In genomic region chr3:68742718-68743471, GRCm38 (mm10) we compare ENCODE assay signal across 20 mouse cellular contexts. TPM values are rescaled to one million over a fixed set of nuclear protein-coding genes. Genes with fewer than 3 reads are reported as not detected.
DNase-seq lines count a peak whose midpoint lies in the region; ATAC-seq lines count a peak whose summit lies in the region.
"Had no signal": no experiment of that assay in that cellular context is flagged by ENCODE, and none has a peak within 500 bp of the region (broad histone marks: within the 10 kb centered on the region; RNA-seq: fewer than 3 reads in every experiment).

No protein-coding gene starts in this region.

- H3K9ac ChIP-seq in intestine, embryonic 14.5 days (ENCODE audit: low read length), result no peak overlapping the region
- no peak overlapping the region for H3K9ac ChIP-seq in intestine, embryonic 15.5 days
- no peak overlapping the region for H3K9ac ChIP-seq in lung, embryonic 16.5 days (ENCODE audit: low read length)
- H3K9ac ChIP-seq: hindbrain, embryonic 12.5 days had no signal

- no peaks in the 10 kb centered on the region for H3K27me3 ChIP-seq in intestine, embryonic 14.5 days (replicated peaks; ENCODE audit: control insufficient read depth, insufficient read depth, low read length)
- H3K27me3 ChIP-seq in intestine, embryonic 15.5 days (replicated peaks), result no peaks in the 10 kb centered on the region
- H3K27me3 ChIP-seq in lung, embryonic 16.5 days (ENCODE audit: control insufficient read depth, insufficient read depth, low read depth, low read length), result no peaks in the 10 kb centered on the region
- H3K27me3 ChIP-seq: hindbrain, embryonic 12.5 days had no signal

- H3K27ac ChIP-seq in intestine, embryonic 14.5 days (ENCODE audit: low read depth), result no peak overlapping the region
- H3K27ac ChIP-seq in intestine, embryonic 15.5 days, result no peak overlapping the region
- no peak overlapping the region for H3K27ac ChIP-seq in lung, embryonic 16.5 days (ENCODE audit: low read length)
- H3K27ac ChIP-seq: hindbrain, embryonic 12.5 days; macrophage; midbrain, embryonic 10.5 days had no signal

- H3K9me3 ChIP-seq in intestine, embryonic 14.5 days (ENCODE audit: control insufficient read depth, low read length), result no peaks in the 10 kb centered on the region
- H3K9me3 ChIP-seq in intestine, embryonic 15.5 days, result no peaks in the 10 kb centered on the region
- 0 out of 2 replicates have a peak, but pooled peaks cover 2% of the 10 kb centered on the region for H3K9me3 ChIP-seq in lung, embryonic 16.5 days (ENCODE audit: control insufficient read depth, low read length)
- H3K9me3 ChIP-seq: hindbrain, embryonic 12.5 days; midbrain, embryonic 10.5 days had no signal

- 69% methylated on average over 9 of the region's 9 CpGs for WGBS in intestine, embryonic 14.5 days
- 71% methylated on average over 9 of the region's 9 CpGs for WGBS in intestine, embryonic 15.5 days
- WGBS in lung, embryonic 16.5 days, result 53% methylated on average over 9 of the region's 9 CpGs

- H3K36me3 ChIP-seq in intestine, embryonic 14.5 days (ENCODE audit: control insufficient read depth, insufficient read depth, low read length), result no peaks in the 10 kb centered on the region
- H3K36me3 ChIP-seq in intestine, embryonic 15.5 days, result no peaks in the 10 kb centered on the region
- H3K36me3 ChIP-seq in lung, embryonic 16.5 days (ENCODE audit: control insufficient read depth, insufficient read depth, low read length), result no peaks in the 10 kb centered on the region
- H3K36me3 ChIP-seq: hindbrain, embryonic 12.5 days; midbrain, embryonic 10.5 days had no signal

- no peak overlapping the region for H3K4me3 ChIP-seq in intestine, embryonic 14.5 days (ENCODE audit: low read depth, low read length)
- no peak overlapping the region for H3K4me3 ChIP-seq in intestine, embryonic 15.5 days (replicated peaks)
- no peak overlapping the region for H3K4me3 ChIP-seq in lung, embryonic 16.5 days (ENCODE audit: low read length)
- H3K4me3 ChIP-seq: hindbrain, embryonic 12.5 days; midbrain, embryonic 10.5 days had no signal

- H3K4me1 ChIP-seq in intestine, embryonic 14.5 days (replicated peaks; ENCODE audit: control insufficient read depth, insufficient read depth, low read length), result no peaks in the 10 kb centered on the region
- no peaks in the 10 kb centered on the region for H3K4me1 ChIP-seq in intestine, embryonic 15.5 days (replicated peaks)
- H3K4me1 ChIP-seq in lung, embryonic 16.5 days (replicated peaks; ENCODE audit: control insufficient read depth, insufficient read depth, low read length), result peaks cover 4% of the 10 kb centered on the region; the same call in 1 of the 2 replicates
- H3K4me1 ChIP-seq: hindbrain, embryonic 12.5 days; midbrain, embryonic 10.5 days had no signal

- ATAC-seq in intestine, embryonic 14.5 days (replicated peaks; ENCODE audit: low FRiP score, low TSS enrichment, low read depth), result no peak
- no peak for ATAC-seq in intestine, embryonic 15.5 days
- ATAC-seq in lung, embryonic 16.5 days (ENCODE audit: low read depth), result peak; percentile 41

- H3K4me2 ChIP-seq in intestine, embryonic 14.5 days (ENCODE audit: low read length), result no peak overlapping the region
- no peak overlapping the region for H3K4me2 ChIP-seq in intestine, embryonic 15.5 days (replicated peaks)
- H3K4me2 ChIP-seq in lung, embryonic 16.5 days (ENCODE audit: low read depth, low read length), result no peak overlapping the region
- H3K4me2 ChIP-seq: hindbrain, embryonic 12.5 days; liver, embryonic 11.5 days had no signal

- peak; percentile 45 for DNase-seq in intestine, embryonic 14.5 days (ENCODE audit: low spot score)
- no peak for DNase-seq in lung, postnatal 14 days
- peak; percentile 72 for DNase-seq in brain, adult 2 months (ENCODE audit: low read depth, low spot score)
- DNase-seq in spleen, adult 12 weeks (ENCODE audit: low spot score), result no peak
- DNase-seq in testis, postnatal 10 days (ENCODE audit: low spot score), result no peak
- DNase-seq: adrenal gland, postnatal 36 days; cerebellum, adult 8-10 months; gastrocnemius, postnatal 14 days; heart, postnatal 10 days; kidney, adult 9 months; lung, adult 18-20 months; retina, postnatal 1 day; thymus, postnatal 14 days had no signal

RNA-seq across cellular contexts. Expression of gene Il12a, which starts 52.5 kb away (rescaled TPM):
- not detected in 2 replicates for polyA plus RNA-seq in intestine, embryonic 14.5 days (2014; fragmentation: Nextera tagmentation; extraction: Ambion mirVana)
- polyA plus RNA-seq in intestine, embryonic 15.5 days (2015; fragmentation: Nextera tagmentation; extraction: Ambion mirVana), result not detected in 2 replicates
- 0.33 TPM in 2 replicates for polyA plus RNA-seq in lung, embryonic 16.5 days (2015; fragmentation: Nextera tagmentation; extraction: Ambion mirVana)
- polyA plus RNA-seq: embryonic facial prominence, embryonic 11.5 days; hindbrain, embryonic 12.5 days; midbrain, embryonic 10.5 days had no signal

Comparison
In these comparisons a context has a peak if more than half of its experiments do, and no peak if none do; other contexts are left out.
1. DNase-seq: peak in intestine, embryonic 14.5 days (single experiment) and brain, adult 2 months (single experiment); none in lung, postnatal 14 days (single experiment), spleen, adult 12 weeks (single experiment) and testis, postnatal 10 days (single experiment).